Mouse (Mus musculus) macrophage (primary cell): ENCODE measurements at regions not wholly inside any gene's neighbourhood (a gene's known extent, or its start where the extent isn't known, plus 50 kb on each side); places are given as distances from the start of the nearest gene placed in this dataset.

Experiments
- H3K27ac ChIP-seq: fragments of 350-480 bp; formaldehyde crosslinking; 2 replicates; pipeline ENCODE4 v1.9.0; 2021
- H3K36me3 ChIP-seq: fragments of 350-480 bp; formaldehyde crosslinking; 2 replicates; pipeline ENCODE4 v1.9.0; 2021; ENCODE audit errors: inconsistent target
- H3K4me3 ChIP-seq: fragments of 350-480 bp; formaldehyde crosslinking; 2 replicates; pipeline ENCODE4 v1.9.0; 2021; ENCODE audit errors: inconsistent target
- H3K79me2 ChIP-seq: fragments of 350-480 bp; formaldehyde crosslinking; 2 replicates; pipeline ENCODE4 v1.9.0; 2021; ENCODE audit errors: inconsistent target
- WGBS: methylation state at CpG from one replicate; pipeline ENCODE4 v1.1.7; 2026; ENCODE audit warnings: inconsistent platforms; ENCODE audit not compliant: missing documents; 5-methylcytosine and 5-hydroxymethylcytosine counted together

DNA sequence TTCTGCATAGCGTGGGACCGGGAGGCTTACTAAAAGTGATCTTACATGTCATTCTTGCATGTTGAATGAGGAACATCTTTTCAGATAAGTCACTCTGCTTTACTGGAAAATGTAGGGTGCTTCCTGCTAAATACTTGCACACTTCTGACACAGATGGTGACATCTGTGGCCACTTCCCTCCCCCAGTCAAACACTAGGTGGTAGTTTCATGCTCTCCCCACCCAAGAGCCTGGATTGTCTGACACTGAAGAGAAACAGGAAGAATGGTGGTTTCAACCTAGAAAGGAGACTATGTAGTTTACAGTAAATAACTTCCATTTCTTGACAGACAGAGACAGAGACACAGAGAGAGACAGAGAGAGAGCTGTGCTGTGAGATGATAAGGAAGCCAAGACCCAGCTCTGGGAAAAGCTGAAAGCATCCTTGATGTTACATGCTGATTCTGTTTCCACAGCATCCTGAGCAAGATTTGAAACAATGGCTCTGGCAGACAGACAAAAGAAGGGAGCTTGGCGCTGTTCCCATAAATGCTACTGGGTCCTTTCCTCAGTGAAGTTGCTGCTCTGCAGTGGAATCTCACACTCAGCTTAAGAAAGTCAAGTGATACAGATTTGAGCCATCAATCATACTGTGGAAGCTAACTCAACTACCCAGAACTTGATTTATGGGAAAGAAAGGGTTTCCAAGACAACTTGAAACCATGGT, 61.9 kb upstream of the Picalm start:
- 51% methylated on average over 3 of the region's 3 CpGs for WGBS
- Histone ChIP-seq H3K27ac (no peak overlapping the region), H3K4me3 (no peak overlapping the region), H3K79me2 (no peaks in the 10 kb centered on the region), H3K36me3 (no peaks in the 10 kb centered on the region)

DNA sequence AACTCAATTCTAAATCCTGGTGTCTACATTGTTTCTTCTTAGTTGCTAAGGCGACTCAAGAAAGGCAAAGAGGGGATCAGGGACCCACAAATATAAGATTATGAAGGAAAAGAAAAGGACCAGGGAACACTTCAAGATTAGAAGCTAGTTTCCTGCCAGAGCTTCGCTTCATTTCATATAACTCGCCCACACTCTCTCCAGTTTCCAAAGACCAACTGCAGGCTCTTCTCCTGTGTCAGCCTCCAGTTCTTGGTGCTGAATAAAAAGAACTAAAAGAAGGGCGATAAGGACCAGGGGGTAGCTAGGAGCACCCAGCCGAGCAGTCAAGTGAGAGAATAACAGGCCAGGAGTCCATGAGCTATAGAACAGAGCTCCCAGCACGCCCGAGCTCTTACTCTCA, 59.7 kb upstream of the Picalm start:
- H3K79me2 ChIP-seq: no peaks in the 10 kb centered on the region
- no peak overlapping the region for H3K4me3 ChIP-seq
- H3K27ac ChIP-seq: no peak overlapping the region
- H3K36me3 ChIP-seq: no peaks in the 10 kb centered on the region
- 95% methylated on average over 7 of the region's 7 CpGs for WGBS

DNA sequence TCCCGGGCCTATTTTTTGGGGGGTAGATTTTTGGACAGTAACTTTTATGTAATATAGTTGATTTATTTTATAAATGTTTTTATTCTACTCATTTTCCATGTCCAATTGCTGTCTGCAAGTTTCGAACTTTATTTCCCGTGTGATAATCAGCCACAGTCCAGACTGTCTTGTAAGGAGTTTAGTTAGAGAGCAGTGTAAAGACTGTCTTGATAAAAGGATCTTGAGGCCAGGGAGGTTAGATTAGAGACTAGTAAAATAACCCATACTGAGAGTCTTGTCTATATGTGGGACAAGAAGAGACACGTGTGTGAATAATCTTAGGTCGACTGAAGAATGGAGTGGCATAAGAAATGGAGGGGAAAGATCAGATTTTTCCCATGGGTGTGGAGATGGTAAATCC, 56.1 kb upstream of the Picalm start:
- H3K36me3 ChIP-seq: no peaks in the 10 kb centered on the region
- H3K79me2 ChIP-seq: no peaks in the 10 kb centered on the region
- 96% methylated on average over 5 of the region's 5 CpGs for WGBS
- H3K27ac ChIP-seq: no peak overlapping the region
- no peak overlapping the region for H3K4me3 ChIP-seq

GRCm38 (mm10) chr7:90074592-90074991, 55.4 kb upstream of the Picalm start:
- no peaks in the 10 kb centered on the region for H3K36me3 ChIP-seq
- H3K4me3 ChIP-seq: no peak overlapping the region
- H3K79me2 ChIP-seq: no peaks in the 10 kb centered on the region
- WGBS: 85% methylated on average over 2 of the region's 2 CpGs
- H3K27ac ChIP-seq: no peak overlapping the region

DNA sequence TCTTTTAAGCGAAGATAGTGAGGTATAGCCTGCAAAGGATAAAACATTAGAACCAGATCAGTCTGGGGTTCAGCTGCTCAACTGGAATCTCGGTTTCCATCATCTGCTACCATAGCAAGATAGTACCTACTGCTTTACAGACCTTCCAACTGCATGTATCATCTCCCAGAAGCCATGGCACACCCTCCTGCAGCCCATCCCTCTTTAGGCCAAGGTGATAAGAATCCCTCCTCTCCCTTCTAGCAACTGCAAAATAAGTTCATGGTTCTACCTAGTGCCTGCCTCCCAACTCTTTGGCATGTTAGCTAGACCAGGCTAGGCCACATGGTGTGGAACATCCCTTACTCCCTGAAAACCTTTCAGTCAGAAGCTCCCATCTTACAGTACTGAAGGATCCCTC, 52.4 kb upstream of the Picalm start:
- no peaks in the 10 kb centered on the region for H3K79me2 ChIP-seq
- 86% methylated on average over 2 of the region's 2 CpGs for WGBS
- no peaks in the 10 kb centered on the region for H3K36me3 ChIP-seq
- H3K4me3 ChIP-seq: no peak overlapping the region
- H3K27ac ChIP-seq: no peak overlapping the region

DNA sequence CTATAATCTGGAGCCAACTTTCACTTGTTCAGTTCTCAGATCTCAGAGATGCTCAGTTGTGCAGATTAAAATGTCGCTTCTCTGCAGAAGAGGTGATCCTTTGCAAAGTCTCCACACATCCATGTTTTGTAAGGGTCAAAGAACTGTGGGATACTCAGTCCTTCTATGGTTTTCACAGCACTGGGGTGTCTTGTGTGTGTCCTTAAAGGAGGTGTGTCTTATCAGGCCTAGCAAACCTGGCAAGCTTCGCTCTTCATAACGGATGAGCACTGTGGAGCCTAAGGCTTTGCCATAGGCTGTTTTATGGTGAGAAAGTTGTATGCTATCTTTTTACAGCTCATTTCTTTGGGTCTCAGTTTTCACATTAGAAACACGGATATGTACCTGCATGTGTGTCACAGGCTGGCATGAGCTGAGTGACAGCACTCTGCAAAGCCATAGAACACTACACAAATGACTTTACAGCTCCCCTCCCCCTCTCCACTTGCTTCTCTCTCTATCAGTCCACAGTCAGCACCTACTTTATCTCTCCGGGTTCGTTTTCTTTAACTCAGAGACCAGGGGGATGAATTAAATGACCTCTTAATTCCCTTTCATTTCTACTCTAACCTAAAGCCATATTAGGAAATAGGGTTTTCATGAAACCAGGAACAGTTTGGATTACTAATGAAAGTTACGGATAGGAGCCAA, 49.8 kb upstream of the Picalm start:
- Histone ChIP-seq H3K4me3 (no peak overlapping the region), H3K79me2 (no peaks in the 10 kb centered on the region), H3K36me3 (no peaks in the 10 kb centered on the region), H3K27ac (no peak overlapping the region)
- WGBS: 87% methylated on average over 7 of the region's 7 CpGs
